Mouse (Mus musculus): ENCODE results near the gene Hagh. TPM values are rescaled to one million over a fixed set of nuclear protein-coding genes. Genes with fewer than 3 reads are reported as not detected.

Hagh gene
- polyA plus RNA-seq, 1 experiment, result 636 TPM

- Histone ChIP-seq H3K4me1 (ENCODE audit: control insufficient read depth, insufficient read depth, low read length) (no peaks in the 10 kb centered on the region), H3K27ac (ENCODE audit: insufficient read depth, low read depth, low read length) (no peak within 1 kb of the TSS), H3K27me3 (replicated peaks; ENCODE audit: control insufficient read depth, insufficient read depth, low read length) (no peaks in the 10 kb centered on the region), H3K36me3 (ENCODE audit: control insufficient read depth, insufficient read depth, low read length) (no peaks in the 10 kb centered on the region), H3K4me3 (ENCODE audit: insufficient read depth, low read depth, low read length) (peak within 1 kb of the TSS; percentile 56)
- TF ChIP-seq POLR2A (IDR thresholded peaks at IDR 0.05; ENCODE audit: low read depth, low read length) (no peak), CTCF (conservative IDR thresholded peaks at IDR 0.05; ENCODE audit: insufficient read depth, insufficient read length, low read depth, low read length) (no peak)
- 1% methylated on average over 71 of the region's 71 CpGs for WGBS
- DNase-seq, result peak; percentile 80
Measured at GRCm38 (mm10) chr17:24803952-24804951, 35.7 kb upstream of the Hagh start, which contains the start of gene Meiob. Gene Meiob, plus strand, starts transcription at chr17:24804289.

- Histone ChIP-seq H3K27ac (ENCODE audit: insufficient read depth, low read depth, low read length) (no peak overlapping the region), H3K4me1 (ENCODE audit: control insufficient read depth, insufficient read depth, low read length) (no peaks in the 10 kb centered on the region), H3K36me3 (ENCODE audit: control insufficient read depth, insufficient read depth, low read length) (no peaks in the 10 kb centered on the region), H3K4me3 (ENCODE audit: insufficient read depth, low read depth, low read length) (no peak overlapping the region), H3K27me3 (replicated peaks; ENCODE audit: control insufficient read depth, insufficient read depth, low read length) (no peaks in the 10 kb centered on the region; the same call in 1 of the 2 replicates)
- TF ChIP-seq CTCF (conservative IDR thresholded peaks at IDR 0.05; ENCODE audit: insufficient read depth, insufficient read length, low read depth, low read length) (no peak), POLR2A (IDR thresholded peaks at IDR 0.05; ENCODE audit: low read depth, low read length) (no peak)
- DNase-seq, result no peak
- 73% methylated on average over 3 of the region's 3 CpGs for WGBS
Measured at GRCm38 (mm10) chr17:24811211-24811610, 28.7 kb upstream of the Hagh start.

DNA sequence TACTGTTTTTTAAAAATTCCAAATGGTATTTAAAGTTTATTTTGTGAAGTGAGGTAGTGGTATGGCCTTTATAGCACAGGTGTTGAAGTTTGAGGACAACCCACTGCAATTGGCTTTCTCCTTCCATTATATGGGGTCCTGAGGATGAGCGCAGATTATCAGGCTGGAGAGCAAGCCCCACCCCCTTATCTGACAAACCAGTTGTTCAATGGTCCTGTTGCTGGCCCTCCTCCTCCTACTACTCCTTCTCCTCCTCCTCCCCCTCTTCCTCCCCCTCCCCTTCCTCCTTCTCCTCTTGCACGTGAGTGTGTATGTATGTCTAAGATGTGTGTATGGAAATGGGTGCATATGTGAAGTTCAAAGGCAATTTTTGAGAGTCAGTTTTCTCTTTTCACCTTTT is 27.7 kb upstream of the Hagh start:
- 48% methylated on average over 2 of the region's 2 CpGs for WGBS
- H3K4me1 ChIP-seq (ENCODE audit: control insufficient read depth, insufficient read depth, low read length), result no peaks in the 10 kb centered on the region
- no peak overlapping the region for H3K4me3 ChIP-seq (ENCODE audit: insufficient read depth, low read depth, low read length)
- TF ChIP-seq CTCF (conservative IDR thresholded peaks at IDR 0.05; ENCODE audit: insufficient read depth, insufficient read length, low read depth, low read length) (no peak), POLR2A (IDR thresholded peaks at IDR 0.05; ENCODE audit: low read depth, low read length) (no peak)
- H3K36me3 ChIP-seq (ENCODE audit: control insufficient read depth, insufficient read depth, low read length), result no peaks in the 10 kb centered on the region
- no peak overlapping the region for H3K27ac ChIP-seq (ENCODE audit: insufficient read depth, low read depth, low read length)
- no peak for DNase-seq
- H3K27me3 ChIP-seq (replicated peaks; ENCODE audit: control insufficient read depth, insufficient read depth, low read length), result no peaks in the 10 kb centered on the region; the same call in 1 of the 2 replicates

- no peak for DNase-seq
- H3K36me3 ChIP-seq (ENCODE audit: control insufficient read depth, insufficient read depth, low read length), result no peaks in the 10 kb centered on the region
- 83% methylated on average over 5 of the region's 5 CpGs for WGBS
Measured at GRCm38 (mm10) chr17:24815256-24815655, 24.7 kb upstream of the Hagh start.

DNA sequence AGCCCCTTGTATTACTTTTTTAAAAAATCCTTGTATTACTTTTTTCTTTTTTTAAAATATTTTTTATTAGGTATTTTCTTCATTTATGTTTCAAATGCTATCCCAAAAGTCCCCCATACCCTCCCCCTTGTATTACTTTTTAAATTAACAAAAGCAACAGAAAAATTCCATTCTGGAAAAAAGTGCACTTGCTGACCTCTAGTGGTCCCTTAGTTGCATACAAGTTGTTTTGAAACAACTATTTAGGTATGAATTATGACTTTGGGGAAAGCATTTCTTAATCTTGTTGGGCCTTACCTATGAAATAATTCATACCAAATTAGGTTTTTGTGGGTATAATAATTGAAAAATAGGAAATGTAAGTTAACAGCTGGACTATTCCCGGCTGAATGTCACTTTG is 22.4 kb upstream of the Hagh start:
- 36% methylated on average over 1 of the region's 1 CpGs for WGBS
- H3K4me3 ChIP-seq (ENCODE audit: insufficient read depth, low read depth, low read length), result no peak overlapping the region
- peaks cover 9% of the 10 kb centered on the region for H3K4me1 ChIP-seq (ENCODE audit: control insufficient read depth, insufficient read depth, low read length)
- DNase-seq, result peak; percentile 36
- no peaks in the 10 kb centered on the region for H3K36me3 ChIP-seq (ENCODE audit: control insufficient read depth, insufficient read depth, low read length)
- TF ChIP-seq POLR2A (IDR thresholded peaks at IDR 0.05; ENCODE audit: low read depth, low read length) (no peak), CTCF (conservative IDR thresholded peaks at IDR 0.05; ENCODE audit: insufficient read depth, insufficient read length, low read depth, low read length) (0 out of 2 replicates have a peak, but pooled peaks have one; percentile 2)
- H3K27ac ChIP-seq (ENCODE audit: insufficient read depth, low read depth, low read length), result no peak overlapping the region
- no peaks in the 10 kb centered on the region for H3K27me3 ChIP-seq (replicated peaks; ENCODE audit: control insufficient read depth, insufficient read depth, low read length)

More at GRCm38 (mm10) chr17:24815256-24815655, 24.7 kb upstream of the Hagh start:
- Histone ChIP-seq H3K27ac (ENCODE audit: insufficient read depth, low read depth, low read length) (no peak overlapping the region), H3K4me3 (ENCODE audit: insufficient read depth, low read depth, low read length) (no peak overlapping the region), H3K4me1 (ENCODE audit: control insufficient read depth, insufficient read depth, low read length) (no peaks in the 10 kb centered on the region), H3K27me3 (replicated peaks; ENCODE audit: control insufficient read depth, insufficient read depth, low read length) (no peaks in the 10 kb centered on the region; the same call in 1 of the 2 replicates)
- TF ChIP-seq CTCF (conservative IDR thresholded peaks at IDR 0.05; ENCODE audit: insufficient read depth, insufficient read length, low read depth, low read length) (no peak), POLR2A (IDR thresholded peaks at IDR 0.05; ENCODE audit: low read depth, low read length) (no peak)

- peak; percentile 15 for DNase-seq
- H3K27ac ChIP-seq (ENCODE audit: insufficient read depth, low read depth, low read length), result no peak overlapping the region
- H3K36me3 ChIP-seq (ENCODE audit: control insufficient read depth, insufficient read depth, low read length), result no peaks in the 10 kb centered on the region
- TF ChIP-seq POLR2A (IDR thresholded peaks at IDR 0.05; ENCODE audit: low read depth, low read length), result no peak
- no peak for TF ChIP-seq CTCF (conservative IDR thresholded peaks at IDR 0.05; ENCODE audit: insufficient read depth, insufficient read length, low read depth, low read length)
- H3K4me1 ChIP-seq (ENCODE audit: control insufficient read depth, insufficient read depth, low read length), result peaks cover 9% of the 10 kb centered on the region
- H3K4me3 ChIP-seq (ENCODE audit: insufficient read depth, low read depth, low read length), result no peak overlapping the region
- H3K27me3 ChIP-seq (replicated peaks; ENCODE audit: control insufficient read depth, insufficient read depth, low read length), result no peaks in the 10 kb centered on the region
- 62% methylated on average over 6 of the region's 6 CpGs for WGBS
Measured at GRCm38 (mm10) chr17:24818172-24818571, 21.8 kb upstream of the Hagh start.

DNA sequence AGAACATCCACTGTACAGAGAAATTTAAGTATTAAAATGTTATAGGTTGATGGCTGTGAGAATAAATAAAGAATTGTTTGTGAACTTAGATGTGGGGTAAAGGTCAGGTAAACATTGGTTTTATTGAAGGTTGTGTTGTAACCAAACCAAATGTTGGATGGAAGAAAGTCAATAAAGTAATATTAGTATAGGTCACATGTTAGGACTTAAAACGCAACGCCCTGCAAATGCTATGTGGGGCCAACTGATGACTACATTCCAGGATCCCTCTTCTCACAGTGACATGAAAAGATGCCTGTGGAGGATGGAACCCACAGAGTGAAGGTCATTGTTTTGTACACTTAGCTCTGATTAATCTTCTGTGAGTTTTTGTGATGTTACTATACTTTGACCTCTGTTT is 20.5 kb upstream of the Hagh start:
- 65% methylated on average over 2 of the region's 2 CpGs for WGBS
- Histone ChIP-seq H3K27me3 (replicated peaks; ENCODE audit: control insufficient read depth, insufficient read depth, low read length) (no peaks in the 10 kb centered on the region), H3K4me3 (ENCODE audit: insufficient read depth, low read depth, low read length) (no peak overlapping the region), H3K27ac (ENCODE audit: insufficient read depth, low read depth, low read length) (no peak overlapping the region), H3K4me1 (ENCODE audit: control insufficient read depth, insufficient read depth, low read length) (peaks cover 9% of the 10 kb centered on the region), H3K36me3 (ENCODE audit: control insufficient read depth, insufficient read depth, low read length) (no peaks in the 10 kb centered on the region)
- DNase-seq, result no peak
- TF ChIP-seq CTCF (conservative IDR thresholded peaks at IDR 0.05; ENCODE audit: insufficient read depth, insufficient read length, low read depth, low read length), result no peak
- TF ChIP-seq POLR2A (IDR thresholded peaks at IDR 0.05; ENCODE audit: low read depth, low read length), result no peak

Data from kidney, adult 2 months (tissue).